Mouse (Mus musculus) hindbrain, embryonic 16.5 days (tissue): Measurements from ENCODE around the gene Mospd1. TPM values are rescaled to one million over a fixed set of nuclear protein-coding genes. Genes with fewer than 3 reads are reported as not detected.

Source experiments
- ATAC-seq: fragments of 200-750 bp; cut with Nextera tagmentation; 2 replicates; pipeline ENCODE4 v1.8.0; 2017; ENCODE audit warnings: moderate TSS enrichment, moderate library complexity
- H3K27ac ChIP-seq: fragments of 300-500 bp; sonication (generic); 2 replicates; pipeline ENCODE4 v1.5.1; 2014; ENCODE audit warnings: low read depth, mild to moderate bottlenecking, control low read depth, low read length, moderate library complexity
- H3K27me3 ChIP-seq: fragments of 300-500 bp; sonication (generic); replicated peaks from 2 replicates; pipeline ENCODE4 v1.6.1; 2014; ENCODE audit warnings: low read length; ENCODE audit not compliant: control insufficient read depth, insufficient read depth
- H3K36me3 ChIP-seq: fragments of 300-500 bp; sonication (generic); 2 replicates; pipeline ENCODE4 v1.6.1; 2014; ENCODE audit warnings: mild to moderate bottlenecking, low read length, moderate library complexity, mixed read lengths; ENCODE audit not compliant: control insufficient read depth, insufficient read depth
- H3K4me1 ChIP-seq: fragments of 300-500 bp; sonication (generic); 2 replicates; pipeline ENCODE4 v1.6.1; 2014; ENCODE audit warnings: low read depth, low read length; ENCODE audit not compliant: control insufficient read depth, insufficient read depth
- H3K4me2 ChIP-seq: fragments of 300-500 bp; sonication (generic); 2 replicates; pipeline ENCODE4 v1.6.1; 2014; ENCODE audit warnings: mild to moderate bottlenecking, low read length, control low read depth, moderate library complexity
- H3K4me3 ChIP-seq: fragments of 300-500 bp; sonication (generic); 2 replicates; pipeline ENCODE4 v1.5.1; 2014; ENCODE audit warnings: mild to moderate bottlenecking, low read length, control low read depth, moderate library complexity
- H3K9ac ChIP-seq: fragments of 300-500 bp; sonication (generic); 2 replicates; pipeline ENCODE4 v1.6.1; 2014; ENCODE audit warnings: low read depth, mild to moderate bottlenecking, control low read depth, low read length, moderate library complexity
- H3K9me3 ChIP-seq: fragments of 300-500 bp; sonication (generic); 2 replicates; pipeline ENCODE4 v1.6.1; 2014; ENCODE audit warnings: mild to moderate bottlenecking, low read length, moderate library complexity; ENCODE audit not compliant: control insufficient read depth
- WGBS: fragments of 180-500 bp; shearing (Covaris S2); extraction: QIAGEN DNeasy Blood & Tissue Kit; methylation state at CpG from one replicate; pipeline ENCODE4 v1.1.7; 2014; 5-methylcytosine and 5-hydroxymethylcytosine counted together
- polyA plus RNA-seq: library from polyadenylated mRNA; unstranded; fragments of >200 nt; fragmentation: Nextera tagmentation; extraction: Ambion mirVana; gene quantifications from 2 replicates; pipeline ENCODE4 v1.2.1, GENCODE M21; 2015

Gene Mospd1
- polyA plus RNA-seq, 1 experiment from 2014 or later, result 41.9 TPM

DNA sequence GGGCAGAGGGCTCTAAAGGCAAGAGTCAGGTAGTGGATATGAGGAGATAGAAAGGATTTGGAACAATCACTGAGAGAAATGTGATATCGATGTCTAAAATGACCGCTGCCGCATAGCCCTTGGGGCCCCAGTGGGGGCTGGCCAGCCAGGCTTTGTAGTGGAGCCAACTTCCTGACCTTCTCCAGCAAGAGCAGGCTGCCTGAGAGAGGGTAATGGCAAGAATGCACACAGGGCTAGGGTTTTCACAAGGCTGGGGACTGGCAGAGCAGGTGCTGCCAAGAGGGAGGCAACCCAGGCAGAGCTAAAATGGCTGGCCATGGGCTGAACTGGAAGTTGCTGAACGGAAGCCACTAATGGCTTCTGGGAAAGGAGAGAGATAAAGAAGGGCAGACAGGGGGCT lies 49.2 kb downstream of the Mospd1 start:
- ATAC-seq, result no peak
- H3K4me1 ChIP-seq, result no peaks in the 10 kb centered on the region
- no peaks in the 10 kb centered on the region for H3K36me3 ChIP-seq
- 71% methylated on average over 4 of the region's 4 CpGs for WGBS
- no peak overlapping the region for H3K4me3 ChIP-seq
- no peaks in the 10 kb centered on the region for H3K9me3 ChIP-seq
- H3K4me2 ChIP-seq, result no peak overlapping the region
- no peak overlapping the region for H3K27ac ChIP-seq
- no peak overlapping the region for H3K9ac ChIP-seq
- H3K27me3 ChIP-seq, result no peaks in the 10 kb centered on the region

DNA sequence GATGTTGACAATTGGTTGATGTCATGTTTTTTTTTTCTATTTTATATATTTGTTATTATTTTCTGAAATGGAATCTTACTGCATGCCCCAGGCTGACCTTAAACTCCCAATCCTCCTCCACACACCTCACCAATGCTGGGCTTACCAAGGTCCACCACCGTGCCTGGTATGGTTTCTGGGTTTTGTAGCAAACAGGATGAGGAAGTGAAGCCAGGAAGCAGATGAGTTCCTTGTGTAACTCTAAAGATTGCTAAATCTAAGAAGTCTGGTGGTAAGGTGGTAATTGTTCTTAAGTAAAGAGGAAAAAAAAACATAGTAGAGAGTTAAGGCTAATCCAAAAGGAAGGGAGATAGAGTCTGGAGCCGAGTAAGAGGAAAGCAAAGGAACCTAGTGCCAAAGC lies 49.7 kb downstream of the Mospd1 start:
- Histone ChIP-seq H3K4me3 (no peak overlapping the region), H3K4me2 (no peak overlapping the region), H3K4me1 (no peaks in the 10 kb centered on the region), H3K27ac (no peak overlapping the region), H3K36me3 (no peaks in the 10 kb centered on the region), H3K9ac (no peak overlapping the region), H3K27me3 (no peaks in the 10 kb centered on the region), H3K9me3 (no peaks in the 10 kb centered on the region)
- 70% methylated on average over 2 of the region's 2 CpGs for WGBS
- no peak for ATAC-seq

Other genes with a start within 250 kb of the Mospd1 start
- 0.24 TPM in 1 of 2 replicates, not detected in the other for gene Plac1, start 130.4 kb downstream of the Mospd1 start, polyA plus RNA-seq
- gene Fam122b, start 100.7 kb downstream of the Mospd1 start, polyA plus RNA-seq, result 3.5 and 4.4 TPM in 2 replicates
- gene Fam122c, start 97.1 kb downstream of the Mospd1 start, polyA plus RNA-seq, result not detected in 2 replicates
- gene Etd, start 64.4 kb upstream of the Mospd1 start, polyA plus RNA-seq, result not detected in 2 replicates
- gene Rtl8c, start 237.5 kb upstream of the Mospd1 start, polyA plus RNA-seq, result 213 and 235 TPM in 2 replicates
- 0.63 TPM in 1 of 2 replicates, not detected in the other for gene Gm14597, start 238.5 kb upstream of the Mospd1 start, polyA plus RNA-seq